Mouse (Mus musculus) lung, adult 2 months (tissue): ENCODE data around the gene 2010111I01Rik.

Experiments used
- CTCF ChIP-seq: fragments of 200-500 bp; IDR thresholded peaks from 2 replicates; pipeline ENCODE4 v1.5.1; 2011; ENCODE audit warnings: mild to moderate bottlenecking, low read length, control low read depth; ENCODE audit not compliant: insufficient read depth
- POLR2A ChIP-seq: fragments of 200-500 bp; IDR thresholded peaks from 2 replicates; pipeline ENCODE4 v1.6.1; 2011; ENCODE audit warnings: low read depth, mild to moderate bottlenecking, control low read depth, low read length, borderline replicate concordance; ENCODE audit errors: extremely low read depth

DNA sequence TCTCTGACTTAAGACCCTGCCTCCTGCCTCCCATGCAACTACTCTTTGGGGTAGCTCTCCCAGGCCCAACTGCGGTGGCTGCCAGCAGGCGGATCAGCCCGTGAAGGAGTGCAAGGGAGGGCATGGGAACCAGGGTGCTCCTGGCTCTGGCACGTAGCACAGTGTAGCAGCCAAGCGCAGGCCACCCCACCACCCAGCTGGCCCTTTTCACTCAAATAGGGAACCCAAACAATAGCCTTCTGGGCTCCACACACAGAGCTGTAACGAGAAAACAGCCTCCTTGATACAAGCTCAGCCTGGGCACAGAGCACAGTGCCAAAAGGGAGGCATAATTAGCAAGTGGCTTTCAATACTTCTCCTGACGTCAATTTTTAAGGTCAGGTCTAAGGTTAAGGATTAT lies 371.6 kb downstream of the 2010111I01Rik start:
- TF ChIP-seq POLR2A (no peak), CTCF (no peak)
